Mouse (Mus musculus) midbrain, postnatal 0 days (tissue): ENCODE measurements around the gene Oser1. TPM values are rescaled to one million over a fixed set of nuclear protein-coding genes. Genes with fewer than 3 reads are reported as not detected.
A peak's percentile ranks its signal among the peaks of the same experiment; 100 is the strongest.

ENCODE experiments used
- ATAC-seq: fragments of 200-750 bp; cut with Nextera tagmentation; 2 replicates; pipeline ENCODE4 v1.8.0; 2017; ENCODE audit warnings: moderate number of reproducible peaks, mild to moderate bottlenecking, moderate TSS enrichment, moderate library complexity; ENCODE audit not compliant: low FRiP score
- DNase-seq: peaks from one replicate; pipeline ENCODE4 v3.0.0-alpha.2; 2015; ENCODE audit warnings: low spot score
- H3K27ac ChIP-seq: fragments of 300-500 bp; sonication (generic); 2 replicates; pipeline ENCODE4 v1.5.1; 2014; ENCODE audit warnings: low read depth, mild to moderate bottlenecking, low read length, mixed read lengths
- H3K27me3 ChIP-seq: fragments of 300-500 bp; sonication (generic); 2 replicates; pipeline ENCODE4 v1.6.1; 2014; ENCODE audit warnings: low read length, control low read depth, mixed read lengths; ENCODE audit not compliant: insufficient read depth
- H3K36me3 ChIP-seq: fragments of 300-500 bp; sonication (generic); 2 replicates; pipeline ENCODE4 v1.6.1; 2014; ENCODE audit warnings: low read length, control low read depth, mixed read lengths; ENCODE audit not compliant: insufficient read depth
- H3K4me1 ChIP-seq: fragments of 300-500 bp; sonication (generic); 2 replicates; pipeline ENCODE4 v1.6.1; 2014; ENCODE audit warnings: mild to moderate bottlenecking, control low read depth, antibody characterized with exemption, low read length, mixed read lengths; ENCODE audit not compliant: insufficient read depth
- H3K4me2 ChIP-seq: fragments of 300-500 bp; sonication (generic); 2 replicates; pipeline ENCODE4 v1.6.1; 2014; ENCODE audit warnings: low read depth, mild to moderate bottlenecking, low read length, mixed read lengths; ENCODE audit not compliant: poor library complexity, severe bottlenecking
- H3K4me3 ChIP-seq: fragments of 300-500 bp; sonication (generic); 2 replicates; pipeline ENCODE4 v1.5.1; 2014; ENCODE audit warnings: low read depth, mild to moderate bottlenecking, low read length, moderate library complexity
- H3K9ac ChIP-seq: fragments of 300-500 bp; sonication (generic); replicated peaks from 2 replicates; pipeline ENCODE4 v1.6.1; 2014; ENCODE audit warnings: mild to moderate bottlenecking, low read length, moderate library complexity, mixed read lengths; ENCODE audit not compliant: poor library complexity, severe bottlenecking
- H3K9me3 ChIP-seq: fragments of 300-500 bp; sonication (generic); 2 replicates; pipeline ENCODE4 v1.6.1; 2016; ENCODE audit warnings: low read length, control low read depth
- CTCF ChIP-seq: IDR thresholded peaks from 2 replicates; pipeline ENCODE4 v1.5.1; 2016; ENCODE audit warnings: antibody characterized with exemption, mild to moderate bottlenecking
- WGBS: fragments of 180-500 bp; shearing (Covaris S2); extraction: QIAGEN DNeasy Blood & Tissue Kit; methylation state at CpG from one replicate; pipeline ENCODE4 v1.1.7; 2014; 5-methylcytosine and 5-hydroxymethylcytosine counted together
- polyA plus RNA-seq: library from polyadenylated mRNA; unstranded; fragments of >200 nt; fragmentation: Nextera tagmentation; extraction: Ambion mirVana; gene quantifications from 2 replicates; pipeline ENCODE4 v1.2.1, GENCODE M21; 2015
- total RNA-seq: library from RNA; depleted of rRNA; stranded (reverse); fragments of >200 nt; gene quantifications from 2 replicates; pipeline ENCODE4 v1.2.3, GENCODE M21; 2014

The Oser1 gene
- total and polyA plus RNA-seq, 2 experiments from 2014 or later = 29.9 to 63.8 TPM

GRCm38 (mm10) chr2:163385126-163385525 is 39.4 kb downstream of the Oser1 start:
- no peak for ATAC-seq
- Histone ChIP-seq H3K4me1 (no peaks in the 10 kb centered on the region), H3K36me3 (no peaks in the 10 kb centered on the region), H3K27ac (no peak overlapping the region), H3K9ac (no peak overlapping the region), H3K27me3 (no peaks in the 10 kb centered on the region), H3K4me2 (no peak overlapping the region), H3K4me3 (no peak overlapping the region), H3K9me3 (no peaks in the 10 kb centered on the region)
- WGBS = 86% methylated on average over 6 of the region's 6 CpGs
- no peak for TF ChIP-seq CTCF
- DNase-seq = no peak

- H3K27ac ChIP-seq = no peak overlapping the region
- no peaks in the 10 kb centered on the region for H3K4me1 ChIP-seq
- TF ChIP-seq CTCF = no peak
- no peaks in the 10 kb centered on the region for H3K36me3 ChIP-seq
- no peak overlapping the region for H3K4me3 ChIP-seq
- H3K9me3 ChIP-seq = no peaks in the 10 kb centered on the region
- no peak overlapping the region for H3K9ac ChIP-seq
- H3K4me2 ChIP-seq = no peak overlapping the region
- 78% methylated on average over 8 of the region's 8 CpGs for WGBS
- peaks cover 5% of the 10 kb centered on the region; the same call in 1 of the 2 replicates for H3K27me3 ChIP-seq
- no peak for ATAC-seq
- DNase-seq = no peak
Observed at GRCm38 (mm10) chr2:163381246-163381645, 43.3 kb downstream of the Oser1 start.

DNA sequence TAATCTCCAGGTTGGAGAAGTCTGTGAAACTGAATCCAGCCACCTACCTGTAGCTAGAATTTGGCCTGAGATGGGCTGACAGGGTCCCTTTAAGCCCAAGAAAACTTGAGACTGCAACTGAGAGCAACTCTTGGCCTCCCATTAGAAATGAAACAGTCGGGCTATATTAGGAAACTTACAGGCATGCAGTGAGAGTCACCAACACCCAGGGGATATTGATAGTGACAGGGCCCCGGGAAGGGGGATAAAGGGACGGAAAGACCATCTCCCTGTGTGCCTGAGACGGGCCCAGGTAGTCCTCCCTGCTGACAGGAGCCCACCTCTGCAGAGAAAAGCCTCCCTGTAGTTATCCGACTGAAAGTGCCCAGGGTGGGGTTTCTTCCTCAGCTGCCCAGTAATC is 45.1 kb downstream of the Oser1 start:
- Histone ChIP-seq H3K4me2 (no peak overlapping the region), H3K4me1 (no peaks in the 10 kb centered on the region), H3K9ac (no peak overlapping the region), H3K27ac (no peak overlapping the region), H3K27me3 (peaks cover 22% of the 10 kb centered on the region), H3K9me3 (no peaks in the 10 kb centered on the region), H3K4me3 (no peak overlapping the region), H3K36me3 (no peaks in the 10 kb centered on the region)
- 88% methylated on average over 5 of the region's 5 CpGs for WGBS
- ATAC-seq (no peak), DNase-seq (no peak)
- TF ChIP-seq CTCF = no peak

DNA sequence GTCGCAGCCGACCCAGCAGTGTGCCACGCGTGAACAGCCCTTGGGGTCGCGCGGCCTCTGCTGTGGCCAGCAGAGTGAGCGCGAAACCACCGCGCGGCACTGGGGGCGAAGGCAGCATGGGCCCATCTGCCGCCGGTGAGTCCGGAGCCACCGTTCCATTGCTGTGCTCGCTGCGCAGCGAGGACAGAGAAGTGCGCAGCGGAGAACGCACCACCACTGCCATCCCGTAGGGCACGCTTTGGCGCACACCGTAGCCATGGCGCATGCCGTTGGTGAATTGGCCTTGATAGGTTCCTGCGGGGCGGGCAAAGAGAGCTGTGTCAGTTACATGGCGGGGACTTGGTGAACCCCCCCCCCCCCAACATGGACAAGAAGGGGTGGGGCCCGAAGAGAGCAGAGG is 48.4 kb downstream of the Oser1 start:
- Histone ChIP-seq H3K27me3 (peaks cover 22% of the 10 kb centered on the region), H3K4me2 (peak overlapping the region; percentile 29; the same call in 1 of the 2 replicates), H3K27ac (no peak overlapping the region), H3K9me3 (no peaks in the 10 kb centered on the region), H3K4me3 (no peak overlapping the region), H3K36me3 (no peaks in the 10 kb centered on the region), H3K9ac (no peak overlapping the region), H3K4me1 (no peaks in the 10 kb centered on the region)
- ATAC-seq (no peak), DNase-seq (no peak)
- 54% methylated on average over 33 of the region's 33 CpGs for WGBS
- no peak for TF ChIP-seq CTCF

GRCm38 (mm10) chr2:163375468-163375867 is 49.0 kb downstream of the Oser1 start:
- Histone ChIP-seq H3K4me1 (no peaks in the 10 kb centered on the region), H3K27me3 (peaks cover 22% of the 10 kb centered on the region), H3K4me2 (0 out of 2 replicates have a peak overlapping the region, but pooled peaks have one; percentile 29), H3K9me3 (no peaks in the 10 kb centered on the region), H3K4me3 (no peak overlapping the region), H3K36me3 (no peaks in the 10 kb centered on the region), H3K27ac (no peak overlapping the region), H3K9ac (no peak overlapping the region)
- TF ChIP-seq CTCF = no peak
- 43% methylated on average over 35 of the region's 35 CpGs for WGBS
- ATAC-seq (no peak), DNase-seq (no peak)

DNA sequence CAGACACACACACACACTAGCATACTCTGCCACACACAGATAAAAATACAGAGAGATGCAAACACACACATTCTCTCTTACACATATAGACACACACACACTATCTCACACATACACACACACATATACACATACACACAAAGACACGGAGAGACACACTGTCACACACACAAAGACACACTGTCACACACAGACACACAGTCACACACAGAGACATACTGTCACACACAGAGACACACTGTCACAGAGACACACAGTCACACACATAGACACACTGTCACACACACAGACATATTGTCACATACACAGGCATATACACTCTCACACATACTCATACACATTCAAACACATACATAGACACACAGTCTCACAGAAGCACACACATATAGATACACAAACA is 51.9 kb downstream of the Oser1 start:
- H3K36me3 ChIP-seq = no peaks in the 10 kb centered on the region
- WGBS = 88% methylated on average over 1 of the region's 1 CpGs
- H3K4me3 ChIP-seq = no peak overlapping the region
- H3K27me3 ChIP-seq = peaks cover 22% of the 10 kb centered on the region
- H3K4me1 ChIP-seq = no peaks in the 10 kb centered on the region
- H3K4me2 ChIP-seq = no peak overlapping the region
- no peak overlapping the region for H3K27ac ChIP-seq
- DNase-seq (no peak), ATAC-seq (no peak)
- TF ChIP-seq CTCF = no peak
- H3K9ac ChIP-seq = no peak overlapping the region
- H3K9me3 ChIP-seq = no peaks in the 10 kb centered on the region
